Mouse (Mus musculus) c-Kit-positive CD71-positive TER-119-negative erythroid progenitor cells, embryonic 14.5 days (primary cell): ENCODE data around the gene Rpl28.
A peak's percentile ranks its signal among the peaks of the same experiment; 100 is the strongest.
"Not testable (repeated sequence)": the region's sequence is repeated elsewhere in the genome, so short reads cannot be mapped to it uniquely, and the experiment has no call there.

ENCODE experiments used
- DNase-seq: peaks from one replicate; pipeline ENCODE4 v3.0.0-alpha.2; 2013; ENCODE audit warnings: low read depth

The Rpl28 gene

GRCm38 (mm10) chr7:4783667-4784268, 8.9 kb upstream of the Rpl28 start:
- no peak for DNase-seq

DNA sequence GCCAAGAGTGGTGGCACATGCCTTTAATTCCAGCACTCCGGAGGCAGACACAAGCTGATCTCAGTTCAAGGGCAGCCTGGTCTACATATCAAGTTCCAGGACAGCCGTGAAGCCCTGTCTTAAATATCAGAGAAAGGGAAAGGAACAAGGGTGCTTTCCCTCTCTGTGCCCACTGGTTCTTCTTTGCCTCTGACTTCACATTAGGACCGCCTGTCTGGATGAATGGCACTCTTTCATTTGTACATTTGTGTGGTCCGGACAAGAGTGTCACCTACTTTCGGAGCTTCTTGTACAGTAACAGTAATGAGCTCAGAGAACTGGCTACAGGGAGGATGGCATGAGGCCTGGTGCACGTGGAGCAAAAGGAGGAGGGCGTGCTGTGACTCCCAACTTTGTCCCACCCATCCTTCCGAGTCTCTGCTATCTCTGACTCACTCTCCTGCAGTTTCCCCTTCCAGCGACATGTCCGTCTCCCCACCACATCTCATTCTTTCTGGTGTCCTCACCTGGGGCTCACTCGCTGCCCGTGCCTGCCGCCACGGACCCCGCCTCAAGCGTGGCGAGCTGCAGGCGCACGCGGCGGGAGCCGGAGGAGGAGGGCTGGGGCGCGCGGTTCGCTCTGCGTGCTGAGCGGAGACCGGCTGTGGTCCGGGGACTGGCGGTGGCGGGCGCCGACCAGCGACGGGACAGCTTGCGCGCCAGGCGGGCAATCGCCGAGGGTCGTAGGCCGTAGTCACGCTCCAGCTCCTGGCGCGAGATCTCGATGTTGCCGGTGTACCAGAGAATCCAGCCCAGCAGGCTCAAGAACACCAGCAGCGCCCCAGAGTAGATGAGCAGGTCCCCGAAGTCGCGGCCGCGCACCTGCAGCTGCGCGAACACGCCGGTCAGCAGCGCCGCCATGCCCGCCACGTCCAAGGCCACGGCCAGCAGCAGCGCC, 3.9 kb upstream of the Rpl28 start:
- DNase-seq = no peak

DNA sequence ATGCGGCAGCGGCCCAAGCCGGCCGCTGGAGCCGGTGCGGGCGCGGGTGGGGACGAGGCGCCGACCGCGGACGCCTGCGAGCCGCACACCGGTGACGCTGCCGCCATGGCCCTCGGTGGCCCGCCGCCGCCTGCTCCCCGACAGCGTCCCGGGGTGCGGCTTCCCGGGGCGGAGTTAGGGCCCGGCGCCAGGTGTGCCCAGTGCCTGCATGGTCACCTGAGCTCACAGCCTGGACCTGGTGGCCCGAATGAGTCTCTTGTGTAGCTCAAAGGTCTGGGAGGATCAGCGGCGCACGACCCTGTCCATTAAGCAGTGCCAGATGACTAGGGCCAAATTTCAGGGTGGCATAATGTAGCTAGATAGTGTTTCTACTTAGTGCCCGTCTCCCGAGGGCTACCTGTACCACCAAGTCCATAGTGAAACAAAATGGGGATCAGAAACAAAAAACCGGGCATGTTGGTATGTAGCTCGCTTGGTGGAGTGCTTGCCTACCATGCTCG, 3.2 kb upstream of the Rpl28 start, which contains the start of gene Tmem238:
Gene Tmem238 (minus strand): TSS at position 221 of the 500 bp plus-strand sequence.
- no peak for DNase-seq

DNA sequence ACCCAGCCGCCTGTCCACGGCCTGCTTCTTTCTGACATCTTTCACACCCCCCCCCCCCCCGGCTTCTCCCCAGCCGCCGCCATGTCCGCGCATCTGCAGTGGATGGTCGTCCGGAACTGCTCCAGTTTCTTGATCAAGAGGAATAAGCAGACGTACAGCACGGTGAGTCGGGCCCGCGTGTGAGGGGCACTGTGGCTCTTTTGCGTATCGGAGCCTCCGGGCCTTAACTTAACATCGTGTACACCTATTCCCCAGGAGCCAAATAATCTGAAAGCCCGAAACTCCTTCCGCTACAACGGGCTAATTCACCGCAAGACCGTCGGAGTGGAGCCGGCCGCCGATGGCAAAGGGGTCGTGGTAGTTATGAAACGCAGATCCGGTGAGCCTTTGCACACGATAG, 574 bp downstream of the Rpl28 start:
- DNase-seq = not testable (repeated sequence)

- DNase-seq = no peak
These were observed 1.0 kb downstream of the Rpl28 start for GRCm38 (mm10) chr7:4793674-4794073.

DNA sequence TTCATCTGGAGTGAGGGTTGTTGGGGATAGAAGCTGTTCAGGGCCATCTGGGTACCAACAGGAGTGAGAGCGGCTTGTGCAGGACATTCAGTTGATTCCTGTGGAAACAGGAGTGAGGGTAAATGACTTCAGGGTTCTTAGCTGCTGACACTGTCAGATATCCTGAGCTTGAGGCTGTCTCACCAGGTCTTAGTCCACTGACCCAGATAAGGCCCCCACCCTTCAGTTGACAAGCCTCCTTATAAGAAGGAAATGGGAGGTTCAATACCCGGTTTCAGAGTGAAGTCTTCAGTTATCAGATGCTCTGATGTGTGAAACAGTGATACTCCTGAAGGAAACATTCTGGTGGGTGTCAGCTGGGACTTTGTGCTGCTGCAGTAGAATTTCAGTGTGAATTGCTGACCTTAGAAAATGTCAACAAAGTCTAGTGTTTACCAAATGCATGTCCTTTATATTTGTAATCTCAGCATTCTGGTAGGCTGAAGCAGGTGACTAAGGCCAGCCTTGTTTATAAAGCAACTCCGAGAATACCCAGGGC, 2.0 kb downstream of the Rpl28 start:
- DNase-seq = no peak

DNA sequence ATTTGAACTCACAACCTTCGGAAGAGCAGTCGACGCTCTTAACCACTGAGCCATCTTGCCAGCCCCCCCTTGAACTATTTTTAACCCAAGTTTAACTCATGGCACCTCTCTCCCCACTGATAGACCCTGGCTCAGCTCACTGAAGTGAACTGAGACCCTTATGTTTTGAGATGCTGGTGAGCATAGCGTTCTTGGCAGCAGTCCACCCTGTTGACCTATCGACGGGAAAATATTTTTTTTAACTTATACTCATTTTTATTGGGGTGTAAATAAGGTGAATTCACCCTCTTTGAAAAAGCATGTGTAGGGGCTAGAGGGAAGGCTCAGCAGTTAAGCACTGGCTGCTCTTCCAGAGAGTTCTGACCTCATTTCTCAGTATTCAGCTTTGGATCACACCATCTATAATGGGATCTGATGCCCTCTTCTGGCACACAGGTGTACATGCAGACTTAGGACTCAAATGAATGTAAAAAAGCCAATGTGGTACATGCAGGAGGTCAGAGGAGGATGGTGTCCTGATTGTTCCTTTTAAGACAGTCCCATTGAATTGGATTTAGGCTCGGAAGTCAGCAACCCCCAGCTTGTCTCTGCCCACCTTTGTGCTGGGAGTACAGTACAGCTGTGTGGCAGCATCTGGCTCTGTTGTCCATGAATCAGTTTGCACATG, 3.2 kb downstream of the Rpl28 start:
- DNase-seq = no peak

GRCm38 (mm10) chr7:4802247-4802646, 9.6 kb downstream of the Rpl28 start:
- no peak for DNase-seq

DNA sequence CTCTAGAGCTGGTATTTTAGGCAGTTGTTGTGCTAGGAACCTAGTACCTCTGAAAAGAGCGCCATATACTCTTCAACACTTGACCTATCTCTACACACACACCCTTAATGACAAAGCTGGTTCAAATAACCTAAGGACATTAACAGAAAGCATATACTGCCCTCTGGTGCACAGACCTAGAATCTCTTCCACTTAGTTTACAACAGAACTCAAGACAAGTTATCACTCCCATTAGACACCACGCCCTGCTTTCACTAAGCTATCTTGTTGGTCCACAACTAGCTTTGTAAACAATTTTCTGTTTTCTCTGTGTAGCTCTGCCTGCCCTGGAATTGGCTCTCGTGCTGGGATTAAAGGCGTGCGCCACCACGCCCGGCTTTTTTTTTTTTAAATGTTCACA, 14.0 kb downstream of the Rpl28 start:
- DNase-seq = peak; percentile 77

- not testable (repeated sequence) for DNase-seq
These were observed 18.5 kb downstream of the Rpl28 start for GRCm38 (mm10) chr7:4811131-4811530.

DNA sequence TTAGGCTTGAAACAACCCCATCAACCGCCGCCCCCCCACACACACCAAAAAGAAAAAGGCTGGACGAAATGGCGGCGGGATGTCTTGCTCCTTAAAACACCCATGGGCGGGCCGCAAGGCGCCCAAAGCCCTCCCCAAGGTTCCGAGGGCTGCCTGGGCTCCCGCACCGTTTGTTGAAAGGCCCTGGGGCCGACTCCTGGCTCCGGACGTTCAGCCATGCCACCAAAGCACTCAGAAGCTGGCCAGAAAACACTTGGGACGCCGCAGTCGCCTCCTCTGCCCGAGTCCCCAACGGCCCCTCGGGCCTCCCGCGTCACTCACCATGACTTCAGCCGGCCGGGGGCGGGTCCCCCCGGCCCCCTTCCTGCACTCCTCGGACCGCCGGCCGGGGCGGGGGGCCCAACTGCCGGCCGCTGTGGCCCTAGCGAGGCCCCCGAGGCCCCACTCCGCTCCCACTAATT, 19.2 kb downstream of the Rpl28 start:
- no peak for DNase-seq

DNA sequence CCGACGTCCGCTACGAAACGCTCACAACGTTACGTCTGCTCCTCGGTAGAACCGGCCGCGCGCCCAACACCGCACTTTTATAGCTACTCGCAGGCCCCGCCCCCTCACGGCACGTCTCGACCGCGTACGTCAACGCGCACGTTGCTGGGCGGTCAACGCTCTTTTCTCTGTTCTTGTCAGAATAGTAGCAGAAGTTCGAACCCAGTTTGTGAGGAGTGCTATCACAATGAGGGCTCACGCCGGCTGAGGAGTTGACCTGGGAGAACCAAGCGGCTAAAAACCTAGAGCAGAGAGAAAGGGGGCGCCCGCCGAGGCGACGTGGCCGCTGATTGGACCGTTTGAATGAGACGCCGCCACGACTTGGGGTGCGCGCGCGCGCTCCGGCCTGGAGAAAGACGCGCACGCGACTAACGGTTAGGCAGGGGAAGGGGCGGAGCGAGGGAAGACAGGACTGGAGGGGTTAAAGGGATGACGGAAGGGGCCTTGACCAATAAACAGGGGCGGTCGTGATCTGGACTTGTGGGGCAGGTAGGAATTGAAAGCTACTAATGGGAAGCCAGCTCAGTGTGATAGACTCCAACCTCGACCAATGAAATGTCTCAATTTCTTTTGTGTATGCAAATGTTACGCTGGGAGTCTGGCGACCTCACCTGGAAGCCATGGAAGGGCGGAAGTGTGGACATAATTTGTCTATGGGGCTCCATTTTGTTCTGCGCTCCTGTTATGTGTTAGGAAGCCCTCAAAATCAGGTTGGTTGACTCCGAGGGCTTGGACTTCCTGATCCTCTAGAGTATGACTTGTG, 19.8 kb downstream of the Rpl28 start, which contains the start of gene Ube2s:
Gene Ube2s (minus strand): TSS at position 288 of the 802 bp plus-strand sequence.
- peak; percentile 99 for DNase-seq

GRCm38 (mm10) chr7:4813105-4813791, 20.6 kb downstream of the Rpl28 start:
- no peak for DNase-seq

DNA sequence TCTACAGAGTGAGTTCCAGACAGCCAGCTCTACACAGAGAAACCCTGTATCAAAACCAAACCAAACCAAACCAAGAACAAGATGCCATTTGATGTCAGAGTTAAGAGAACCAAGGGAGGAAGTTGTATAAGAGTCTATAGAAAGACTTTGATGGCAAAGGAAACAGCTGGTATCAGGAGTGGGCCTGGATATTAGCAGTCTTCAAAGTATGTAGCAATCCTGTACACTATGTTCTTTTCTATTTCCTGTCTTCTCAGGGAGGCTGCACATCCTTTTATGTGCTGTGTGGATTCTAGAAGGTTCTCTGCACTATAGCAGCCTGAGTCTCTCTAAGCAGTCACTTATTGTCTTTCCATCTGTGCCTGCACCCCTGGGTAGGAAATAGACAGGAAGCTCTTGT, 23.9 kb downstream of the Rpl28 start:
- no peak for DNase-seq

DNA sequence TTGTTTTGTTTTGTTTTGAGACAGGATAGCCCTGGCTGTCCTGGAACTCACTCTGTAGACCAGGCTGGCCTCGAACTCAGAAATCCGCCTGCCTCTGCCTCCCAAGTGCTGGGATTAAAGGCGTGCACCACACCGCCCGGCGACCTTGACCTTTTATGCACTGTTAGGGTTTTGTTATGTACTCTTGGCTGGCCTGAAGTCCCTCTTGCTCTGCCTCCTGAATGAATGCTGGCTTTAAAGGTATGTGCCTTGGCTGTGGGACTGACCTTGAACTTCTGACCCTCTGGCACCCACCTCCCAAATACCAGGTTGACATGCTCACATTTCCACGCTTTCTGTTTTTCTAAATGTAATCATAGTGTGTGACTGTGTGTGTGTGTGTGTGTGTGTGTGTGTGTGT, 28.3 kb downstream of the Rpl28 start:
- not testable (repeated sequence) for DNase-seq

- no peak for DNase-seq
These were observed 29.0 kb downstream of the Rpl28 start for GRCm38 (mm10) chr7:4821690-4822089.

GRCm38 (mm10) chr7:4822162-4822907, 29.7 kb downstream of the Rpl28 start:
- no peak for DNase-seq

GRCm38 (mm10) chr7:4825365-4825764, 32.7 kb downstream of the Rpl28 start:
- no peak for DNase-seq

GRCm38 (mm10) chr7:4830476-4830875, 37.8 kb downstream of the Rpl28 start:
- no peak for DNase-seq
